Mouse (Mus musculus) kidney, adult 8-10 months (tissue): ENCODE measurements around the gene Aldh18a1.

Source experiments
- DNase-seq, 2 experiments: peaks; one replicate each; pipeline ENCODE4 v3.0.0; 2022

Gene Aldh18a1

GRCm38 (mm10) chr19:40523431-40524005 lies 64.7 kb downstream of the Aldh18a1 start:
- no peak for DNase-seq

DNA sequence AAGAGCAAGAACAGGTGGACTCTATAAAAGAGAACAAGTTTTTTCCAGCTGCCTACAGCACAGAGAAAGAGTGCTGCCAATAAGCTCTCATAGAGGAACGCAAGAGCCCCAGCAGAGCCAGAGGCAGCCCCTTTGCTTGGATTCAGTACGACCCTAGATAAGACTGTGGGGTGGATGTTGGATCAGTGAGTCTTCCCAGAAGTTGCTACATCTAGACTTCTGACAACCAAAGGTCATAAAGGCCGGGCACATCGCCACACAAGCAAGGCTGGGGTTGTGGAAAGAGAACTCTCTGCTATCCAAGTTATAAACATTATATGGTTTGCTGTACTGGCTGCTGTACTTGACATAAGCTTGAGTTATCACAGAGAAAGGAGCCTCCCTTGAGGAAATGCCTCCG lies 67.9 kb downstream of the Aldh18a1 start:
- no peak for DNase-seq

DNA sequence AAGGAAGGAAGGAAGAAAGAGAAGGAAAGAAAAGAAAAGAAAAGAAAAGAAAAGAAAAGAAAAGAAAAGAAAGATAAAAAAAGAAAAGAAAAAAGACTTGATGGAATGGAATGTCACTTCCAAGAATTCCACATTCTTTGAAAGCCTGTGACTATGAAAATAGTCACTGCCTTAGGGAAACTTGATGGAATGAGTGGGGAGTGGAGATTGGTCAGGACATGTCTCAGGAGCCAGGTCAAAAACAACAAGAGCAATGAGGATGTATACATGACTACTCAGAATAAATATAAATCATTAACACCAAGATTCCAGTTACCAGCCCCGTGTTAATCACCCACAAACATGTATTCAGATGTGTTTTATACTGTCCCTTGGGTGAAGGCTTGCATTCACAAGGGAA lies 69.6 kb downstream of the Aldh18a1 start:
- no peak for DNase-seq

- DNase-seq, result no peak
Measured at GRCm38 (mm10) chr19:40515596-40515995, 72.7 kb downstream of the Aldh18a1 start.

- DNase-seq, result no peak
Measured at GRCm38 (mm10) chr19:40514376-40514775, 73.9 kb downstream of the Aldh18a1 start.

- peak; percentile 96 to 97 for DNase-seq
Measured at GRCm38 (mm10) chr19:40513632-40514078, 74.6 kb downstream of the Aldh18a1 start, which contains the start of gene Sorbs1. Gene Sorbs1, minus strand, starts transcription at chr19:40513779.

DNA sequence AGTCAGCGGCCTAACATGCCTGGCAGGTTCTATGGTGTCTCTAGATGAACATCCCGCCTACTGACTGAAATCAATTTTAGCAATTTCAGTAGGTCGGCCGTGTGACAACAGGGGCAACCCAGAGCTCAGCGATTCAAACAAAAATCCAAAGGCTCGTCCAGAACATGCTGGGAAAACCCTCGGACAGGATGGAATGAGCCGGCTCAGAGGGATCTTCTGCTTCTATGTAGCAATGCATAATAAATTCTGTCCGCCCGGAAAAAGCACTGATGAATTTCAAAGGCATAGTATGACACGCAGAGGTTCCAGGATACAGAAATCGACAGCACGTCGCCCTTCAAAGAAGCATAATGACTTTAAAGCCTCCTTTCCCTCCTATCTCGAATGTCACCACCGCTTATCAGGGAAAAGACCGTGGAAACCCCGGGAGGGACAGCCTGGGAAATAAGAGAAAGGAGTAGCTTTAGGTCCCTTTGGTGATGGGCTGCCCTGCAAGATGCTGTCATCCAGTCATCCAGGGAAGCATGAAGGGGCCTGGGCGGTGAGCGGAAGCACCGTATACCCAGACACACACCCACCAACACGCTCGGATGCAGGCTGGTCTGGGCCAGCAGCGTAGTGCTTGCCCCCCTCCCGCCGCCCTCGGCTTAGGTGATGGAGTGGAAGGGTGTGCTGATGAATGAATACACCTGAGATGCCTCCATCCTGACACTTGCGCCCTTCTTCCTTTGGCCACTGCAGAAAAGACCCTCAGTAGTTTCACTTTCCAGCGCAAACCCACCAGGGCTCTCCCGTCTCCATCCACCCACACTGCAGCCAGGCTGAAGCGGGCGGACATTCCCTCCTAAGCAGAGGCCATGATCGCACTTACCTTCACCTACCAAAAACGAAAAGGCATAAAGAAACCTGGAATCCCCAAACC lies 75.5 kb downstream of the Aldh18a1 start:
- no peak for DNase-seq

DNA sequence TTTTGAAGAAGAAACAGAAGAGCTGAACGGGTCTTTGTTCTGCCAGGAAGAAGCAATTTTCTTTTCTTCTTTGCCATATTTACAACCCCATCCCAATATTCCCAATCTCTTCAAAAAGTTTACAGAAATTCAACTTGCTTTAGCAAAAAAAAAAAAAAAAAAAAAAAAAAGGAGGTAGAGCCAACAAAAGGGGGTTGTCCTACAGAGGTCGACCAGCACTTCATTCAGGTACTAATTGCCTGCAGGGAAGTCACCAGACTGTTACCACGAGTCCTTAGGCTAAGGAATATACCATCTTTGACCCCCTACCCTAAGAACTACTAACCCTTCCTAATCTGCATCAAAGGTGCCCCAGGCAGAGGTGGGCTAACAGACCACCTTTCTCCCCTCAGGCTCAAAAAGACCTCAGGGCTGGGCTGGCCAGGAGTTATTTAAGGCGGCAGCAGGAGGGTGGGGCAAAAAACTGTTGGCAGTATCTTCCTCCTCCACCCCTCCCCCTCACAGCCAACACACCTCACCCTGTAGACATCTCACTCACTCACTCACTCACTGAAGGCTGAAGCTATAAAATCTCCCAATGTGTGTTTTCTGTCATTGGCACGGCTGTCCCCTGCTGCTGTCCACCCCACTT lies 76.5 kb downstream of the Aldh18a1 start:
- DNase-seq, result no peak

GRCm38 (mm10) chr19:40511100-40511439 lies 77.2 kb downstream of the Aldh18a1 start:
- DNase-seq, result no peak

DNA sequence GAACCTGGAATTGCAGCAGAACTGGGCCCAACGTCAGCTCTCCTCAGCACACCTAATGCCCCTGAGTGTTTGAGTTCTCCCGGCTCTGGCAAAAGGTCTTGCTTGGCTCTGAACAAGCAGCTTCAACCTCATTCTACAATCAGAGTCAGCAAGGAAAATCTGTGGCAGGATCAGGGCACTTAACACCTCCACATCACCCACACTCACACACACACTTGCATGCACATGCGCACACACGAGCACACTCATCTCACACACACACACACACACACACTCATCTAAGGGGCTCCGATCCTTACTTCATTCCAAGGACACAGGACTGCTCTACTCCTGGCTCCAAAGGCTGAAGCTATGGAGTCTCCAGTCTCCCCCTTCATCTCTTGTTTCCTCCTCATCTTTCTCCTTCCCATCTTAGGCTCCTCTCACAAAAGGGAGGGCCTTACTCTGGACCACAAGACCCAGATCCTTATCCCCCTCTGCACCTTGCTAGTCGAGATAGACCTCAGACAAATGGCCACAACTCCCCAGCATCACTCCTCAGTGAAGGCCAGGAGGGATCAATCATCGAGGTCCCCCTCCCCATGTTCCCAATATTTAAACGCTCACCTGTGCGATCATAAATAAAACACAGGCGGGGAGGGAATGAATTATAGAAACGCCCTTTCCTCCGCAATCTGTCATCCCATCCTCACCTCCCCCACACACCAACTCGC lies 77.7 kb downstream of the Aldh18a1 start:
- no peak for DNase-seq

DNA sequence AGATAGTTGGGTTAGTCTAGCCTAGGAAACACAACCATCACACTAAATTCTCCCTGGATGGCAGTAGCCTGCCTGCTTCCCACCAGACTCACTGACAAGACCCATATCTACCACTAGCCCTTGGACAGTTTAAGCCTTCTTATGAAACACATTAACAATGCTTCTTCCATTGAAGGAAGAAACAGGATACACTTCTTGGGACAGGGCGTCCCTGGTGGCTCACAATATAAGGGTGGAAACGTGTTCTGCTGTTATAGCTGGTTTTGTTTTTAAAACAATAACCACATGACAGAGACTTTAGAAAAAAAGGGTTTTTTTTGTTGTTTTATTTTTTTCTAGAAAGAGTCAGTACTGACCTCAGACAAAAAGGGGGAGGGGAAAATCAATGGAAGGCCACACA lies 79.0 kb downstream of the Aldh18a1 start:
- DNase-seq, result no peak

DNA sequence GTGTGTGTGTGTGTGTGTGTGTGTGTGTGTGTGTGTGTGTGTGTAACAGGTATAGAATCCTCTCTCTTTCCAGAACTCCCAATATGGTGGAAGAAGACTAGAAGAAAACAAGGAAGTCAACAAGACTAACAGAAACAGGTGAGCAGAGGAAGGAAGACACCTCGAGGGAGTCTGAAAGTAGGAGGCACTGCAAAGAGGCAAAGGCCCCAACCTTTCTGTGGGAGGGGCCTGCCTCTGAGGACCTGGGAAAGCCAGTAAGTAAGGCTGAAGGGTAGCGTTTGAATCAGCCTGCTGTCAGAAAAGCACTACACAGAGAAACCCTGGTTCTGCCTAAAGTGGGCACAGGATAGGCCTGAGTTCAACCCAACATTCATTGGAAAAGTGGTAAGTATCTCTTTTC lies 79.4 kb downstream of the Aldh18a1 start:
- DNase-seq, result no peak

GRCm38 (mm10) chr19:40506965-40507364 lies 81.3 kb downstream of the Aldh18a1 start:
- no peak for DNase-seq

DNA sequence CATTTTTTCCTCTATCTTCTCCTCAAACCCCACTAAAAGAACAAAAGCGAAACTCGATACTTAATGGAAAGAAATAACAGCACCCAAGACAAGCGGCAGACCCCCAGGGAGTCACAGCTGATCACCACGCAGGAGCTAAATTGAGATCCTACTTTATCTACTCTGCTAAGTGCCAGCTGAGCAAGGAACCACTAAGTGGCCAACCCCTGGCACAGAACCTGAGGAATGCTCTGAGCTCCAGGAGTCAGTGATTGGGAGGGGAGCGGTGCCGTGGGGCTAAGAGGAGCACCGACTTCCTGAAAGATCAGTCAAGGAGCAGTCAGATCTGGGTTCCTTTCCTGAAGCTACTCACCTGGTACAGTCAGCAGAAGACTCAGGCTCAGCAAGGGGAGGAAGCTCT lies 83.9 kb downstream of the Aldh18a1 start:
- no peak for DNase-seq
